Mouse (Mus musculus) G1E (cell line): ENCODE measurements around the gene Tbl1xr1.

Experiments used
- CTCF ChIP-seq: IDR thresholded peaks from 2 replicates; pipeline ENCODE4 v1.5.1; 2012; ENCODE audit warnings: low read depth, low read length, inconsistent platforms, mixed read lengths
- GATA1 ChIP-seq: IDR thresholded peaks from 2 replicates; pipeline ENCODE4 v1.6.1; 2012; ENCODE audit warnings: borderline replicate concordance, low read length, inconsistent platforms, mixed read lengths
- GATA2 ChIP-seq: IDR thresholded peaks from 2 replicates; pipeline ENCODE4 v1.6.1; 2012; ENCODE audit warnings: low read depth, low read length, inconsistent platforms, borderline replicate concordance
- POLR2AphosphoS5 ChIP-seq: IDR thresholded peaks from 2 replicates; pipeline ENCODE4 v1.6.1; 2012; ENCODE audit warnings: low read depth, low read length, inconsistent platforms; ENCODE audit not compliant: insufficient replicate concordance
- TAL1 ChIP-seq: conservative IDR thresholded peaks from 2 replicates; pipeline ENCODE4 v1.6.1; 2012; ENCODE audit warnings: low read depth, low read length, inconsistent platforms, mixed read lengths

- no peak for TF ChIP-seq CTCF
- no peak for TF ChIP-seq GATA1
- TF ChIP-seq POLR2AphosphoS5 = no peak
- no peak for TF ChIP-seq GATA2
- TF ChIP-seq TAL1 = no peak
Measured at GRCm38 (mm10) chr3:22152773-22153172, 76.3 kb downstream of the Tbl1xr1 start.
